Mouse (Mus musculus) kidney, embryonic 15.5 days (tissue): ENCODE data around the gene Mgrn1. TPM values are rescaled to one million over a fixed set of nuclear protein-coding genes. Genes with fewer than 3 reads are reported as not detected.
A peak's percentile ranks its signal among the peaks of the same experiment; 100 is the strongest.

Experiments used
- ATAC-seq: fragments of 200-750 bp; cut with Nextera tagmentation; replicated peaks from 2 replicates; pipeline ENCODE4 v1.8.0; 2017; ENCODE audit warnings: moderate TSS enrichment; ENCODE audit not compliant: low FRiP score
- H3K27ac ChIP-seq: fragments of 300-500 bp; sonication (generic); 2 replicates; pipeline ENCODE4 v1.5.1; 2015; ENCODE audit warnings: mild to moderate bottlenecking, inconsistent platforms
- H3K27me3 ChIP-seq: fragments of 300-500 bp; sonication (generic); 2 replicates; pipeline ENCODE4 v1.6.1; 2015; ENCODE audit warnings: inconsistent platforms
- H3K36me3 ChIP-seq: fragments of 300-500 bp; sonication (generic); 2 replicates; pipeline ENCODE4 v1.6.1; 2015; ENCODE audit warnings: inconsistent platforms
- H3K4me1 ChIP-seq: fragments of 300-500 bp; sonication (generic); 2 replicates; pipeline ENCODE4 v1.6.1; 2015; ENCODE audit warnings: inconsistent platforms
- H3K4me2 ChIP-seq: fragments of 300-500 bp; sonication (generic); 2 replicates; pipeline ENCODE4 v1.6.1; 2015; ENCODE audit warnings: moderate library complexity, mild to moderate bottlenecking, inconsistent platforms
- H3K4me3 ChIP-seq: fragments of 300-500 bp; sonication (generic); replicated peaks from 2 replicates; pipeline ENCODE4 v1.5.1; 2015; ENCODE audit warnings: mild to moderate bottlenecking, inconsistent platforms
- H3K9ac ChIP-seq: fragments of 300-500 bp; sonication (generic); 2 replicates; pipeline ENCODE4 v1.6.1; 2015; ENCODE audit warnings: mild to moderate bottlenecking, inconsistent platforms
- H3K9me3 ChIP-seq: fragments of 300-500 bp; sonication (generic); replicated peaks from 2 replicates; pipeline ENCODE4 v1.6.1; 2016; ENCODE audit warnings: inconsistent platforms
- WGBS: fragments of 180-500 bp; shearing (Covaris S2); methylation state at CpG from one replicate; pipeline ENCODE4 v1.1.7; 2015; ENCODE audit warnings: mixed read lengths; 5-methylcytosine and 5-hydroxymethylcytosine counted together
- polyA plus RNA-seq: library from polyadenylated mRNA; unstranded; fragments of >200 nt; fragmentation: Nextera tagmentation; extraction: Ambion mirVana; gene quantifications from 2 replicates; pipeline ENCODE4 v1.2.1, GENCODE M21; 2015

Mgrn1 gene
- polyA plus RNA-seq: 88.2 and 98.1 TPM in 2 replicates

- H3K4me1 ChIP-seq: peaks cover 37% of the 10 kb centered on the region
- H3K36me3 ChIP-seq: peaks cover 3% of the 10 kb centered on the region; the same call in 1 of the 2 replicates
- peak; percentile 89 for ATAC-seq
- no peaks in the 10 kb centered on the region for H3K9me3 ChIP-seq
- H3K27ac ChIP-seq: peak within 1 kb of the TSS; percentile 94
- H3K27me3 ChIP-seq: no peaks in the 10 kb centered on the region
- peak within 1 kb of the TSS; percentile 90 for H3K9ac ChIP-seq
- H3K4me3 ChIP-seq: peak within 1 kb of the TSS; percentile 91
- peak within 1 kb of the TSS; percentile 76 for H3K4me2 ChIP-seq
- under 1% methylated on average over 60 of the region's 74 CpGs for WGBS
Observed at GRCm38 (mm10) chr16:4885760-4886689, at the start of gene Mgrn1. Mgrn1 (plus strand) TSS chr16:4886249.

- Histone ChIP-seq H3K4me2 (no peak overlapping the region), H3K27ac (no peak overlapping the region), H3K4me3 (no peak overlapping the region), H3K27me3 (no peaks in the 10 kb centered on the region), H3K9me3 (no peaks in the 10 kb centered on the region), H3K36me3 (no peaks in the 10 kb centered on the region), H3K9ac (no peak overlapping the region), H3K4me1 (no peaks in the 10 kb centered on the region)
- WGBS: 78% methylated on average over 3 of the region's 3 CpGs
- ATAC-seq: no peak
Observed at GRCm38 (mm10) chr16:4837631-4838030, 48.4 kb upstream of the Mgrn1 start.

- 84% methylated on average over 3 of the region's 3 CpGs for WGBS
- Histone ChIP-seq H3K9ac (no peak overlapping the region), H3K27me3 (no peaks in the 10 kb centered on the region), H3K9me3 (no peaks in the 10 kb centered on the region), H3K4me2 (no peak overlapping the region), H3K27ac (no peak overlapping the region), H3K36me3 (no peaks in the 10 kb centered on the region), H3K4me1 (no peaks in the 10 kb centered on the region), H3K4me3 (no peak overlapping the region)
- no peak for ATAC-seq
Observed at GRCm38 (mm10) chr16:4839552-4839951, 46.5 kb upstream of the Mgrn1 start.

- H3K4me3 ChIP-seq: no peak overlapping the region
- WGBS: 77% methylated on average over 8 of the region's 8 CpGs
- no peak for ATAC-seq
Observed at GRCm38 (mm10) chr16:4840231-4840630, 45.8 kb upstream of the Mgrn1 start.

GRCm38 (mm10) chr16:4847041-4847440, 39.0 kb upstream of the Mgrn1 start:
- WGBS: 70% methylated on average over 3 of the region's 3 CpGs
- ATAC-seq: no peak
- no peak overlapping the region for H3K9ac ChIP-seq

More at GRCm38 (mm10) chr16:4840231-4840630, 45.8 kb upstream of the Mgrn1 start:
- Histone ChIP-seq H3K4me1 (no peaks in the 10 kb centered on the region), H3K27me3 (no peaks in the 10 kb centered on the region), H3K9ac (no peak overlapping the region), H3K36me3 (no peaks in the 10 kb centered on the region), H3K27ac (no peak overlapping the region), H3K4me2 (no peak overlapping the region), H3K9me3 (no peaks in the 10 kb centered on the region)

GRCm38 (mm10) chr16:4848090-4848489, 38.0 kb upstream of the Mgrn1 start:
- H3K4me3 ChIP-seq: no peak overlapping the region
- H3K4me1 ChIP-seq: peaks cover 6% of the 10 kb centered on the region; the same call in 1 of the 2 replicates
- 86% methylated on average over 2 of the region's 2 CpGs for WGBS
- H3K4me2 ChIP-seq: no peak overlapping the region
- ATAC-seq: no peak
- no peaks in the 10 kb centered on the region for H3K9me3 ChIP-seq
- no peaks in the 10 kb centered on the region for H3K27me3 ChIP-seq
- no peak overlapping the region for H3K9ac ChIP-seq
- no peak overlapping the region for H3K27ac ChIP-seq
- H3K36me3 ChIP-seq: no peaks in the 10 kb centered on the region

More at GRCm38 (mm10) chr16:4847041-4847440, 39.0 kb upstream of the Mgrn1 start:
- no peaks in the 10 kb centered on the region for H3K36me3 ChIP-seq
- H3K4me3 ChIP-seq: no peak overlapping the region
- no peaks in the 10 kb centered on the region for H3K27me3 ChIP-seq
- H3K4me1 ChIP-seq: peaks cover 6% of the 10 kb centered on the region; the same call in 1 of the 2 replicates
- H3K27ac ChIP-seq: no peak overlapping the region
- H3K9me3 ChIP-seq: no peaks in the 10 kb centered on the region
- no peak overlapping the region for H3K4me2 ChIP-seq

GRCm38 (mm10) chr16:4850361-4850760, 35.7 kb upstream of the Mgrn1 start:
- no peak overlapping the region for H3K9ac ChIP-seq
- no peak overlapping the region for H3K4me3 ChIP-seq
- H3K4me2 ChIP-seq: no peak overlapping the region
- 0 out of 2 replicates have a peak overlapping the region, but pooled peaks have one; percentile 6 for H3K27ac ChIP-seq
- peaks cover 6% of the 10 kb centered on the region; the same call in 1 of the 2 replicates for H3K4me1 ChIP-seq
- 67% methylated on average over 7 of the region's 7 CpGs for WGBS
- no peaks in the 10 kb centered on the region for H3K9me3 ChIP-seq
- no peaks in the 10 kb centered on the region for H3K36me3 ChIP-seq
- no peak for ATAC-seq
- H3K27me3 ChIP-seq: no peaks in the 10 kb centered on the region

- H3K4me3 ChIP-seq: no peak overlapping the region
- no peak overlapping the region for H3K9ac ChIP-seq
- no peaks in the 10 kb centered on the region for H3K36me3 ChIP-seq
- 29% methylated on average over 5 of the region's 5 CpGs for WGBS
- peak overlapping the region; percentile 56; the same call in 1 of the 2 replicates for H3K27ac ChIP-seq
- no peak overlapping the region for H3K4me2 ChIP-seq
- no peaks in the 10 kb centered on the region for H3K9me3 ChIP-seq
- no peak for ATAC-seq
- H3K4me1 ChIP-seq: peaks cover 6% of the 10 kb centered on the region; the same call in 1 of the 2 replicates
- no peaks in the 10 kb centered on the region for H3K27me3 ChIP-seq
Observed at GRCm38 (mm10) chr16:4850938-4851628, 35.0 kb upstream of the Mgrn1 start.

- Histone ChIP-seq H3K4me1 (peaks cover 6% of the 10 kb centered on the region; the same call in 1 of the 2 replicates), H3K9ac (no peak overlapping the region), H3K9me3 (no peaks in the 10 kb centered on the region), H3K4me3 (no peak overlapping the region), H3K27ac (no peak overlapping the region), H3K4me2 (no peak overlapping the region), H3K27me3 (no peaks in the 10 kb centered on the region), H3K36me3 (no peaks in the 10 kb centered on the region)
- 50% methylated on average over 5 of the region's 5 CpGs for WGBS
- ATAC-seq: no peak
Observed at GRCm38 (mm10) chr16:4855046-4855650, 30.9 kb upstream of the Mgrn1 start.

GRCm38 (mm10) chr16:4861392-4861791, 24.7 kb upstream of the Mgrn1 start:
- no peak overlapping the region for H3K27ac ChIP-seq
- no peaks in the 10 kb centered on the region for H3K36me3 ChIP-seq
- H3K9me3 ChIP-seq: no peaks in the 10 kb centered on the region
- ATAC-seq: no peak
- H3K4me2 ChIP-seq: no peak overlapping the region
- no peaks in the 10 kb centered on the region for H3K27me3 ChIP-seq
- 44% methylated on average over 10 of the region's 10 CpGs for WGBS
- H3K4me3 ChIP-seq: no peak overlapping the region
- peaks cover 7% of the 10 kb centered on the region; the same call in 1 of the 2 replicates for H3K4me1 ChIP-seq
- H3K9ac ChIP-seq: no peak overlapping the region

GRCm38 (mm10) chr16:4862863-4863483, 23.1 kb upstream of the Mgrn1 start:
- Histone ChIP-seq H3K27ac (no peak overlapping the region), H3K4me1 (peaks cover 7% of the 10 kb centered on the region; the same call in 1 of the 2 replicates), H3K9me3 (no peaks in the 10 kb centered on the region), H3K4me2 (no peak overlapping the region), H3K36me3 (no peaks in the 10 kb centered on the region), H3K9ac (no peak overlapping the region), H3K27me3 (no peaks in the 10 kb centered on the region), H3K4me3 (no peak overlapping the region)
- peak; percentile 79 for ATAC-seq
- WGBS: 51% methylated on average over 9 of the region's 9 CpGs
